Mouse (Mus musculus): ENCODE results near the gene Gm20379.

The Gm20379 gene

GRCm38 (mm10) chr13:92337773-92338462 lies 32.1 kb downstream of the Gm20379 start:
- DNase-seq: no peak

DNA sequence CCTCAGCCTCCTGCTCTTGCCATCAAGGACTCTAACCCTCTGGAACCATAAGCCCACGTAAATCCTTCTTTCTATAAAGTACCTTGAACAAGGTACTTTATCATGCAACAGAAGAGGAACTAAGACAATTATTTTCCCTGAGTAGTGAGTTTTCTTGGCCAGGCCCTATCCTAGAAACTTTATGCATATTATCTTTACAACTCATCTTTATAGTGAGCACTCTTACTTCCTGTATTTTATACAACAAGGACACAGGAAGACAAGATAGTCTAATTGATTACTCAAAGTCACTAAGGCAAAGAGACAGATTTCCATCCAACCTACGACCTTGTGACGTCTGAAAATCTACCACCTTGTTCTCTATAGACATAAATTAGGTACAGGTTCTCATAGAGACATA lies 34.0 kb downstream of the Gm20379 start:
- DNase-seq: no peak

GRCm38 (mm10) chr13:92344033-92344432 lies 38.3 kb downstream of the Gm20379 start:
- no peak for DNase-seq

GRCm38 (mm10) chr13:92346338-92346737 lies 40.6 kb downstream of the Gm20379 start:
- DNase-seq: no peak

- DNase-seq: no peak
Measured at GRCm38 (mm10) chr13:92351100-92351499, 45.3 kb downstream of the Gm20379 start.

- DNase-seq: no peak
Measured at GRCm38 (mm10) chr13:92353956-92354355, 48.2 kb downstream of the Gm20379 start.

DNA sequence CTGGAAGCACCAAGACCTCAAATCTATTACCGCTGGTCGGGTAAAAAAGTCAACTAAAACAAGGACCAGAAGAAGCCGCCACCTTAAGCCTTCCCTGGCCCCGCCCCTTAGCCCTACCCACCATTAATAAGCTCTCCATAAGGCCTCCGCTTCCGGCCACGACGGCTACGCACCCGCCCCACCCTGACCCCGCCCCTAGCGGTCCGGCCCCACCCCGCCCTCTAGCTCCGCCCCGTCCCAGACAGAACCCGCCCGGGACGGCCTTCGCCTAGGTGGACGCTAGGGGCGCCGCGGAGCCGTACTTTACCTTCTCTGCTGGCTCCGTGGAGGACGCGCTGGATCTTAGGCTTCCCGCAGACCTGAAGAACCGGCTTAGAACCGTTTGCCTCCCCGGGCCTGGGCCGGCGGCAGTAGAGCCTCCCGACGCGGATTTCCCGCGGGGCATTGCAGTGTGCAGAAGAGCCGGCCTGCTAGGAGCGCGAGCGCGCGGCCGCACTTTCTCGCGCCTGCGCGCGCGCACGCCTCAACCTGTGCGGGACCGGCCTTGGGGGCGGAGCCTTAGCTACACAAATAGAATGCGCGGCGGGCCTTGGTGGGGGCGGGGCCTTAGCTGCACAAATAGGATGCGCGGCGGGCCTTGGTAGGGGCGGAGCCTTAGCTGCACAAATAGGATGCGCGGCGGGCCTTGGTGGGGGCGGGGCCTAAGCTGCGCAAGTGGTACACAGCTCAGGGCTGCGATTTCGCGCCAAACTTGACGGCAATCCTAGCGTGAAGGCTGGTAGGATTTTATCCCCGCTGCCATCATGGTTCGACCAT lies 48.9 kb downstream of the Gm20379 start, which contains the start of the genes Dhfr and Msh3:
TSS of gene Dhfr (plus strand) at position 271 of the 816 bp plus-strand sequence.
TSS of gene Msh3 (minus strand) at position 548 of the 816 bp plus-strand sequence.
- DNase-seq: peak; percentile 96 to 97

DNA sequence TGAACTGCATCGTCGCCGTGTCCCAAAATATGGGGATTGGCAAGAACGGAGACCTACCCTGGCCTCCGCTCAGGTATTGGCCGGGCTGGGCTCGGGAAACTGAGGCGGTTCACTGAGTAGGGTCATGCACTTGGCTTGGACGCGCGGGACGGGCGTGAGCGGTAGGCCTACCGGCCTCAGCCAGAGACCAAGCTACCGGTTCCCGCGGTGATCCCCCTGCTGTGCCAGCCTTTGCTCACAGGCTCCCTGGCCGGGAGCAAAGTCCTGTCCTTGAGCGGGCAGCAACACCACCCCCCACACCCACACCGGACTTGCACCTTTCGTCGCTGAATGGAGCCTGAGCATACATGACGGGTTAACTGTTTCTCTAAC lies 49.5 kb downstream of the Gm20379 start:
- DNase-seq: no peak

DNA sequence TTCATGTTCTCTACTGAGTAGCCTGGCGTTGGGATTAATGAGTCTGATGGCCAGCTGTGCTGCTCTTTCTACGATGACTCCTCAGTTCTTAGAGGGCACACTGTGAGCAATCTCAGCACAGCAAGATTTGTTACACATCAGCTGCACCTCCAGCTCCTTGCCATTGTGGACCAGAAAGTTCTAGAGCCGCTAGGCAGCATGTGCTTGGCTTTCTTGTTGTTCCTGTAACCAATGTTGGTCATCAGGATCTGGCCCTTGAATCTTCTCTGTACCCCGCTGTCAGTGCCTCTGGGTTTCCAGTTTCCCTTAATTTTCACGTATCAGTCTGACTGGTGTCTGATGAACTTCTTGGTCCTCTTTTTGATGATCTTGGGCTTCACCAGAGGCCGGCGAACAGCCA lies 50.6 kb downstream of the Gm20379 start:
- DNase-seq: no peak

All from lung, postnatal 4 days (tissue).